9 mouse cellular contexts compared by ENCODE assay signal in the genomic region with DNA sequence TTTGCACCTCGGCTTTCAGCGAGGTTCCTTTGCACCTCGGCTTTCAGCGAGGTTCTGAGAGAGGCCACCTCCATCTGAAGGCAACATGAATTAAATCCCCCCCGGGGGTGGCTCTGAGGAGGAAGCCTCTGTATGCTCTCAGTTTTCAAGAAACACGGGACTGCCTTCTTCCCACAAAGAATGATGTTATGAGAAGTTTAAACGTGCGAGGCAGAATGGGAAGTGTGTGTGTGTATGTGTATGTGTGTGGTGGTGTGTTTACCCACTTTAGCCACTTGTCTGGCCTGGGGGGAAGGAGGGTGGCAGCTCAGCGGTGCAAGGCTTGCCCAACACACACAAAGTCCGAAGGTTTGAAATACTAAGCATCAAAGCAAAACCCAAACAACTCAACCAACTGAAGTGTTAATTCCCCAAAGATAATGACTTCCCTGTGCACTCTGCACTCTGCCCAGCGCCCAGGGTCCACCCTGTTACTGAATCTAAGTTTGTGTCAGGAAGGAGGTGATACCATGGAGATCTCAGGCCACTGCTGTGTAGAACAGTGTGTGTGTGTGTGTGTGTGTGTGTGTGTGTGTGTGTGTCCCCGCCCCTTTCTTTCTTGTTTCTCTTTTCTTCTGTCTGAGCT. TPM values are rescaled to one million over a fixed set of nuclear protein-coding genes. Genes with fewer than 3 reads are reported as not detected.
DNase-seq lines count a peak whose midpoint lies in the region; ATAC-seq lines count a peak whose summit lies in the region.
"Had no signal": no experiment of that assay in that cellular context is flagged by ENCODE, and none has a peak within 500 bp of the region (broad histone marks: within the 10 kb centered on the region; RNA-seq: fewer than 3 reads in every experiment).

No protein-coding gene starts in this region.

- H3K4me1 ChIP-seq in heart, embryonic 16.5 days (ENCODE audit: control insufficient read depth, insufficient read depth, low read length), result peaks cover 10% of the 10 kb centered on the region
- peaks cover 17% of the 10 kb centered on the region for H3K4me1 ChIP-seq in forebrain, embryonic 15.5 days

- no peaks in the 10 kb centered on the region for H3K9me3 ChIP-seq in heart, embryonic 16.5 days (replicated peaks; ENCODE audit: control insufficient read depth, low read length)
- H3K9me3 ChIP-seq in forebrain, embryonic 15.5 days, result no peaks in the 10 kb centered on the region

- no peak for ATAC-seq in heart, embryonic 16.5 days (replicated peaks; ENCODE audit: extremely low read depth, insufficient read depth, low FRiP score)
- no peak for ATAC-seq in forebrain, embryonic 15.5 days (replicated peaks)

- no peak for DNase-seq in heart, postnatal 36 days
- peak; percentile 62 for DNase-seq in kidney, postnatal 14 days
- DNase-seq in naive thymus-derived CD4-positive, alpha-beta T cell, adult 2 months (ENCODE audit: low read depth), result peak; percentile 39
- DNase-seq in layer of hippocampus, adult 9-11 months, result no peak
- no peak for DNase-seq in MN1 (ENCODE audit: low spot score)
- no peak for DNase-seq in gastrocnemius, postnatal 14 days

- intact Hi-C loops in heart, postnatal 36 days (cut with DNase I), result no loop called here
- intact Hi-C loops in gastrocnemius, postnatal 14 days (cut with DNase I; ENCODE audit: low total_unique reads), result no loop called here

- 44% methylated on average over 12 of the region's 12 CpGs for WGBS in heart, embryonic 16.5 days
- 11% methylated on average over 12 of the region's 12 CpGs for WGBS in forebrain, embryonic 15.5 days

- peaks cover 9% of the 10 kb centered on the region for H3K27me3 ChIP-seq in heart, embryonic 16.5 days (ENCODE audit: control insufficient read depth, insufficient read depth, low read length)
- H3K27me3 ChIP-seq in forebrain, embryonic 15.5 days, result peaks cover 21% of the 10 kb centered on the region

- no peak overlapping the region for H3K27ac ChIP-seq in heart, embryonic 16.5 days (ENCODE audit: low read length)
- H3K27ac ChIP-seq in forebrain, embryonic 15.5 days (replicated peaks), result no peak overlapping the region

- no peaks in the 10 kb centered on the region for H3K36me3 ChIP-seq in heart, embryonic 16.5 days (ENCODE audit: control insufficient read depth, insufficient read depth)
- no peaks in the 10 kb centered on the region for H3K36me3 ChIP-seq in forebrain, embryonic 15.5 days

- H3K9ac ChIP-seq in heart, embryonic 16.5 days (ENCODE audit: low read length), result no peak overlapping the region
- H3K9ac ChIP-seq in forebrain, embryonic 15.5 days (replicated peaks), result no peak overlapping the region

- H3K4me2 ChIP-seq in heart, embryonic 16.5 days (ENCODE audit: low read depth, low read length), result peak overlapping the region; percentile 97; the same call in 1 of the 2 replicates
- peak overlapping the region; percentile 98; the same call in 1 of the 2 replicates for H3K4me2 ChIP-seq in forebrain, embryonic 15.5 days (replicated peaks)

- H3K4me3 ChIP-seq in heart, embryonic 16.5 days (ENCODE audit: low read length), result peak overlapping the region; percentile 7; the same call in 1 of the 2 replicates
- H3K4me3 ChIP-seq in forebrain, embryonic 15.5 days, result no peak overlapping the region
- H3K4me3 ChIP-seq: erythroblast, embryonic 14.5 days had no signal

RNA-seq across cellular contexts. Expression of a gene that starts 1.7 kb away (rescaled TPM):
- polyA plus RNA-seq in heart, embryonic 16.5 days (2015; fragmentation: Nextera tagmentation; extraction: Ambion mirVana), result 9.3 and 17.7 TPM in 2 replicates
- total RNA-seq in heart, postnatal 36 days (2021), result 1 to 10 TPM; 4.1 to 4.5 TPM
- 5.8 and 6.2 TPM in 2 replicates for polyA plus RNA-seq in forebrain, embryonic 15.5 days (2015; fragmentation: Nextera tagmentation; extraction: Ambion mirVana)
- total RNA-seq in gastrocnemius, postnatal 14 days (2021), result 1 to 10 TPM in 1 of 2 experiments, under 1 TPM in 1; 0.73 to 1.8 TPM
- polyA plus RNA-seq: erythroblast, embryonic 14.5 days had no signal

Comparison
In these comparisons a context has a peak if more than half of its experiments do, and no peak if none do; other contexts are left out.
1. DNase-seq: peak in kidney, postnatal 14 days (single experiment) and naive thymus-derived CD4-positive, alpha-beta T cell, adult 2 months (single experiment); none in heart, postnatal 36 days (0 of 2), layer of hippocampus, adult 9-11 months (single experiment), MN1 (single experiment) and gastrocnemius, postnatal 14 days (single experiment).